Mouse (Mus musculus) embryo, embryonic 10.5 days (tissue): ENCODE data around the gene Trim44.
A peak's percentile ranks its signal among the peaks of the same experiment; 100 is the strongest.

Source experiments
- DNase-seq: peaks from one replicate; pipeline ENCODE4 v3.0.0-alpha.2; 2015; ENCODE audit warnings: low spot score

Trim44 gene

DNA sequence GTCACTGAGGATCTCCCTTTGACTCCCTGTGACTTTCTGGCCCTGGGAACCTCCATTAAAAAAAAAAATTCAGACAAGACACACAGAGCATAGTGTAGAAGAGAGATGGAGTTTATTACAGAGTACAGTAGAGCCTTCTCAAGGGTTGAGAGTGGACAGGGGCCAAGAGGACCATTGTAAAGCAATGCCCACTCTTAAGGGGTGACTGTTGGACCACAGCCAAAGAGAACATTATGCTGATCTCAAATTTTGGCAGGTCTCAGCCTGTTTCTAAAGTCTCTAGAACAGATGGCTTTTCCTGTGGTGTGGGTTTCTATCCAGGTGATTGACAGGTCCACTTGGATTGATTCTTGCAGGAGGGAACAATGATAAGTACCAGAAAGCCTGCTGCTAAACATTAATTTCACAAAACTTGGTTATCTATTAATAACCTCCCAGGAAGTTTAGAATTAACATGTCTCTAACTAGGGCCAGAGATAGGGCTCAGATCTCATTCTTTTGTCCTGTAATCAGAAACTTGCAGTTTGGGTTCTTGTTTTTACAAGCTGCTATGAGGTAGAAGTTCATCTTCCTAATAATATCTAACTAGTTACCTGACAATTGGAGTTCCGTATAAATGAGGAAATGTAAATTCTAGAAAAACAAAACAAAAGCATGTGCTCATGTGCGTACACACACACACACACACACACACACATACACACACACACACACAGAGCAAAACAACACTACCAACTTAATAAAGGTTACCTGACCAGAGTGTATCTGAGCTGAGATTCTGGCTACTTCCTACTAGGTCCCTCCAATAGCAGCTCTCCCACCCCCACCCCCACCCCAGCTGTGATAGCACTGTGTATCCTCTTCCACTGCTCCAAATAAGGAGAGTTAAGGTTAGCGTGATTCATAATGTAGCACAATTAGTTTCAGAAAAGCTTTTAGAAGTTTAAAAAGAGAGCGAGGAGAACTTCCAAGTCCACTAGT is 1.0 kb downstream of the Trim44 start:
- DNase-seq = no peak

DNA sequence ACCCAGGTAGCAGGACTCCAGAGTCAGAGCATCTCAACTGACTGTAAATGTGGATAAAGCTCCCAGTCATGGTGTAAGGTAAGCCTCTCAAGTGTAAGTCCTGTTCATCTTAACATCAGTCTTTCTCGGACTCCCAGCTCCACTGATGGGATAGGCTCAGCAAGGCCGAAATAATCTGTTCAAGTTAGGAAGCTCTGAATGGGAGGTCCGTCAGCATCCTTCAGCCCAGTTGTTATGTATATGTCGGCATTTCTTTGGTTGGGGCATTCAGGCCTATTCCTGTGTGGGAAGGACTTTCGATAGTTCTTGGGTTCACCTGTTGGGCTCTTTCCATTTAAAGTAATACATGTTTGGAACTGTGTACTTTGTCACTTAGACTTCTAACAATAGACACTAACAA is 3.6 kb downstream of the Trim44 start:
- DNase-seq = no peak

- DNase-seq = no peak
Measured at GRCm38 (mm10) chr2:102403306-102403705, 4.3 kb downstream of the Trim44 start.

DNA sequence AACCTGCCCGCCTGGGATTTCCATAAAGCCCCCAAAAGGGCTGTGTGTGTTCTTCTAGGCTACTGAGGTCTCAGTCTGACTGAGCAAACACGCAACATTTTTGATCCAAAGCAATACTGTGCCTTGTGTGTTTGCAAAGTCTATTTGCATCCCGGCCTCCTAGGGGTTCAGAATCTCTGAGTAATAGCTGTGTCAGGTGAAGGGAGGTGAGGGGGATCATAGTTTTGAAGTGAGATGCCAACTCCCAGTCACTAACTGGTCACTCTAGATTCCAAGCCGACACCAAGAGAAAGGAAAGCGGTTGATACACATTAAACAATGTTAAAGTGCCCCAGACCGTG is 6.3 kb downstream of the Trim44 start:
- DNase-seq = no peak

- peak; percentile 82 for DNase-seq
Measured at GRCm38 (mm10) chr2:102400605-102401351, 6.8 kb downstream of the Trim44 start.

DNA sequence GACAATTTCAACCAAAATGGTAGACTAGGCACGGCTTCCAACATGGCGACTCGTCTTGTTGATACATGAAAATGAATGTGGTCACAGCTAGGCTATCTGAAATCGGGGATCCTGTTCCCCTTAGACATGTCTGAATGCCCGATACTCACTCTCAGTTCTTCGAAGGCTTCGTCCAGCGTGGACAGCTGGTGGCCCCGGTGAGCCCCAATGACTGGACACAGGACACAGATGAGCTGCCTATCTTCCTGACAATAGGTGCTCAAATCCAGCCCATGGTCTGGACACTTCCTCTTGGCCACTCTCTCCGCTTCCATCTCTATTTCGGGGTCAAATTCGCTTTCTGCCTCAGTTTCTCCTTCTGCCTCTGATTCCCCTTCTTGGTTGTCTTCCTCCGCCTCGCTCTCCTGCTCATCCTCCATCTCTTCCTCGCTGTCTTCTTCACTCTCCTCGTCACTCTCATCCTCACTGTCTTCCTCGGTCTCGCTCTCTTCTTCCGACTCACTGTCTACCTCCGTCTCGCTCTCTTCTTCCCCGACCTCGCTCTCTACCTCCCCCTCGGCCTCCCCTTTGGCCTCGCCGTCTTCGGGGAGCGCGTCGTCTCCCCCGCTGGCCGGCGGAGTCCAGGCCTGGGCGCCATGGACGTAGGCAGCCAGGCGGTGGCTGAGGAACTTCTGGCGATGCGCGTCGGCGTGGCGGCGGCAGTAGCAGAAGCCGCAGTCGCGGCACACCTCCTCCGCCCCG is 7.6 kb downstream of the Trim44 start:
- no peak for DNase-seq

- no peak for DNase-seq
Measured at GRCm38 (mm10) chr2:102396493-102396892, 11.1 kb downstream of the Trim44 start.

- no peak for DNase-seq
Measured at GRCm38 (mm10) chr2:102393457-102393856, 14.2 kb downstream of the Trim44 start.

DNA sequence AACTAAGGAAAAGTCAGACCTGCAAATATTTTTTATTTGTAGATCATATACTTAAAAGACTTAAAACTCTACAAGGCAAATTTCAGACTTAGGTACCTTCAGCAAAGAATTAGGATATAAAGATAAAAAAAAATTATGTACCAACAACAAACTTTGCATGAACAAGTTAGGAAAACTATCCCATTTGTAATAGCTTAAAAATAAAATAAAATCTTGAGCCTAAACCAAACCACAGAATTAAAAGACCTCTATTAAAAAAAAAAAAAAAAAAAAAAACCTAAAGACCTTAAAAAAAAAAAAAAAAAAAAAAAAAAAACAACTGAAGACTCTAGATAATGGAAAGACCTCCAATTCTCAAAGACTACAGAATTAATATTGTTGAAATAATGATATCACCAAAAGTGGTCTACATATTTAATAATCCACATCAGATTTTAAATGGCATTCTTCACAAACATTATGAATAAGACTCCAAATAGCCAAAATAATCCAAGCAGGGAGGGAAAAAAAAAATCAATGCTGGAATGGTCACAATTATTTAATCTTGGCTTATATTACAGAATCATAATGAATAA is 22.2 kb downstream of the Trim44 start:
- no peak for DNase-seq

DNA sequence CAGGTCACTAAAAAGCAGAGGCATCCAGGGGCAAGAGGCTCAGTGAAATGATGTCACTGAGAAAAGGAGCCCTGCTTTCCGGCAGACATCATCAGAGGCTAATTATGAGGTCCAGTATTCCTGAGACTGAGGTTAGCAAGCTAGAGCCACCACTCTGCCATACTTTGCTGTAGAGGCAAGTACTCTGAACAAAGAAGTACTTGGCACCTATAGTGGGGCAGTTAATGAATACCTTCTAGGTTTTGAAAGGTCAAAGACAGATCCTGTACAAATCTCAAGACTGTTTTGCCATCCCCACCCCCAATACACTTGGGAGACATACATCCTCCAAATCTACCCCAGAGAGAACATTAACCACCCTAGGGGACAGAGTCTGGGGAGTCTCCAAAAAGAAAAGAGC is 23.1 kb downstream of the Trim44 start:
- DNase-seq = no peak

DNA sequence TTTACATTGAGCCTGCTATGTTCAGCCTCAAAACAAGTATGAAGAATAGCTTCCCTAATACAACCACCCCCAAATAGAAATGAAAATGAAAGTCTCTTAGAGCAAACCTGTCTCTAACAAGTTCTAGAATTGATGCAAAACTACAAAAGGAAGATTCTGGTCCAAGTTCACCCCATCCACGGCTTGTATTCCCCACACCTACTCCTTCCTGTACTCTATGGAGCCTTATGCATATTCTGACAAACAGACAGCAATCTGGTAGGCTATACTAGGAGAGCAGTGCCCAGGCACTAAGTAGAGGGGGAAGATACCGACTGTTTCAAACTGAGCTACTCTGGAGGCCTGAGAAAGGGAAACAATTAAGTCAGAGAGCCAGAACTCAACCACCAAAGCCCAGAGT is 23.6 kb downstream of the Trim44 start:
- DNase-seq = no peak

DNA sequence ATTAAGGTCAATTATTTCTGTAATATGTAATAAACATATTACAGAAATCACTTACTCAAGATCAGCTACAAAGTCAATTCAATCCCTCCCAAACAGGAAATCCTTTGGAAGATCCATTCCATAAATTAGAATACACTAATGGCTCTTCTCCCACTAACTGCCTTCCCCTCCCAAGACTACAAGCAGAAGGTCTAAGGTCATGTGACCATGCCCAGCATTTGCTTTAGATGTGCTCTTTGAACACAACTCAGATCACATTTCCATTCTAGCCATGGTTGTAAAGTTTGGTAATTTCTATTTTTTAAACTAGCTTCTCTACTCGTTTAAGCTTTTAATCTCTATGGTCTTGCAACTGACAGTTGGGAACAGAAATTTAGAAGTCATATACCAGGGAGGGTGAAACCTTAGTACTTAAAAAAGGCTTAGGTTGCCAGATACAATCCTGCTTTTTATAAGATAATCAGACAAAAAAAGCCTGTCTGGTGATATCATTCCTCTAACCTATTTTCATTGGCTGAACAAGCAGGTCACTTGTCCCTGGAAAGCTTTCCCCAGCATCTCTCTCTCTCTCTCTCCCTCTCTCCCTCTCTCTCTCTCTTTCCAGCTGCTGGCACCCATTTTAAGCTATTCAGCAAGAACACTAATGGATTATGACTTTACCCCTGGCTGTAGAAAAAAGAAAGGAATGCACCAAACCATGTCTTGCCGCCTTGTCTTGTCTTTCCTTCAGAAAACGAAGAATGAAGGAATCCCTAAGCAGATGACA is 24.4 kb downstream of the Trim44 start:
- DNase-seq = no peak

- no peak for DNase-seq
Measured at GRCm38 (mm10) chr2:102382519-102382918, 25.1 kb downstream of the Trim44 start.

DNA sequence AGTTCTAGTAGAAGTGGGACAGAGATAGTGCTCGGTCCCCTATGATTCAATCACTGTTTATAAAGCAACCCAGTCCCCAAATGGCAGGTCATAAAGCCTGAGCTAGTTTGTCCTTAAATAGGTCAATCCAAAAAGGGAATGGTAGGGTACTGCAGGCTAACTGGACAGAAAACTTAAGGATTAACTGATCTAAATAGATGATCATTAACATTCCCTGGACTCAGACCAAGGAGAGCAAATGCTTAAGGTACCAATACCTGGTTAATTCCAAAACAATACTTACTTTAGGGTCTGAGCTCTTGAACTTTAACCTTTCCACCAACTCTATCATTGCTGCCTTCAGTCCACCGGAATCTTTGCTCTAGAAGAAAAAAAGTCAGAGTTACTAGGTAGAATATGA is 27.0 kb downstream of the Trim44 start:
- no peak for DNase-seq

DNA sequence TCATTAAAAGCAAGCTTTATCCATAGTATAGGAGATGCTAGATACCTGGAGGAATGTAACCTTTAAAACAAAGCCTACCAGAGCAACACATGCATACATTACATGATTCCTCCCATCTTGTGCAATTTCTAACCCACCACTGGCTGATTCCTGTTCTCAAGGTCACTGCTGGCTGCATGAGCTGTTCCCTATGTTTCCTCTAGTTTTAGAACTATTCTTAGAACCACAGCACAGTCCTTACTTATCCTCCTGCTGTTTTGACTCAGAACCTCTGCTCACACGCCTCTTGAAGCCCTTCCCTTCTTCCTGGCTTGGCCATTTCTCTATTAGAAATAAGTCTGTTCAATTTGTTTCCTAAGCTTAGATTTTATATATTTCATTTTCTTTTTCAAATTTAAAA is 28.7 kb downstream of the Trim44 start:
- DNase-seq = no peak

DNA sequence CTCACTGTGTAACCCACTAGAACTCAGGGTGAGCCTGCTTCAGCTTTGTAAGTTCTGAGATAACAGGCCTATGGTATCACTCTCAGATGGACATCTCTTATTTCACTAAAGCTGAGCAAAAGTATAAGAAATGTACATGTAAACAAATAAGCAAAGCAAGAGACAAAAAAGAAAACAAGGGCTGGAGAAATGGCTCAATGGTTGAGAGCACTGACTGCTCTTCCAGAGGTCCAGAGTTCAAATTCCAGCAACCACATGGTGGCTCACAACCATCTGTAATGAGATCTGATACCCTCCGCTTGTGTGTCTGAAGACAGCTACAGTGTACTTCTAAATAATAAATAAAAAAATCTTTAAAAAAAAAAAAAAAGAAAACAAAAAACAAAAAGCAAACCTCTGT is 29.2 kb downstream of the Trim44 start:
- DNase-seq = no peak

DNA sequence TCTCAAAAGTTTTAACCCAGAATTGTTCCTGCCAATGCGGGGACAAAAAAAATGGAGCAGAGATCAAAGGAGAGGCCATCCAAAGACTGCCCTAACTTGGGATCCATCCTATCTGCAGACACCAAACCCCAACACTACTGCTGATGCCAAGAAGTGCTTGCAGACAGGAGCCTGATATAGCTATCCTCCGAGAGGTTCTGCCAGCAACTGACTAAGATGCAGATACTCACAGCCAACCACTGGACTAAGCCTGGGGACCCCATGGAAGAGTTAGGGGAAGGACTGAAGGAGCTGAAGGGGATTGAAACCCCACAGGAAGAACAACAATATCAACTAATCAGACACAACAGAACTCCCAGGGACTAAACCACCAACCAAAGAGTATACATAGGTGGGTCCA is 30.3 kb downstream of the Trim44 start:
- DNase-seq = no peak

DNA sequence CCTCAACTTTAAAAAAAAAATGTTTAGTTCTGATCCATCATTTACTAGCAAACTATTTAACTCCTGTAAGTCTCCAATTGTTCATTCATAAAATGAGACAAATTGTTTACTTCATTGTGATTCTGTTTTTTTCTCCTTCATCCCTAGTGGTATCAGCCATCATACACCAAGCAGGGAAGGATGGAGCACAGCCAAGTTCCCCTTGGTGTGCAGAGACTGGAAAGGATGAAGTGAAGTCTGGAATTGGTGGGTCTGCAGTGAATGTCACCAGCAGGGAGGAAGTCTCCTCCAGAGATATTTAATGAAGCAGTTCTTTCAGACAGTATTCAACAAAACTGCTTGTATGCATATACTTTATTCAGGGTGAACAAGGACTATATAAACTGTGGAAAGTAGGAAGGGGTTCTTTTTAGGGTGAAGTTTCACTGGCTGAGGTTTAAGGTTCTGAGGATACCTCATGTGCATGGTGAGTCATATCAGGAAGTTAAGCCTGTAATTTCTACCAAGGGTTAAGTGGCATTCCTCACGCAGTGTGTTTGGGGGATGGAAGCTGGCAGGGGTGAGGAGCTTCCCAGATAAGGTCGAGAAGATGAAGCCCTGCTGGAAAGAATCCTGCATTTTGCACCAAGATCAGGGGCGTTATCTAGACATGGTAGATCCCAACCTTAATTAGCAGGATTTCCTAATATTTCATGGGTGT is 34.1 kb downstream of the Trim44 start:
- no peak for DNase-seq

DNA sequence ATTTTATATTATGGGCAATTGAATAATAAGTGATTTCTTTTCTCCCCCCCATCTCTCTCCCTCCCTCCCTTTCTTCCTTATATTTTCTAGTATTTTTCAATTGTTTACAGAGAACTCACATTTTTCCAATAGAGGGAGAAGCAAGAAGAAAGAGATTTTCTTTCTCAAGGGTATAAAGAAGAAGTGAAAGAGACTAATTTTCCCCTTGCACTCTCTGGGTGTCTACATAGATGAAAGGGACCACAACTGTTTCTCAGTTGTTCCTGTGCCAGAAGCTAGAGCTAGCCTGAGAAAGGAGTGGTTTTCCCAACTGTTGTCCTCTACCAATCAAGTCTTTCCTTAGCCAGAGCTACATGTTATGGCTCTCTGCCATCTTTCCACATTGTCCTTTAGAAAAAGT is 34.9 kb downstream of the Trim44 start:
- DNase-seq = no peak

DNA sequence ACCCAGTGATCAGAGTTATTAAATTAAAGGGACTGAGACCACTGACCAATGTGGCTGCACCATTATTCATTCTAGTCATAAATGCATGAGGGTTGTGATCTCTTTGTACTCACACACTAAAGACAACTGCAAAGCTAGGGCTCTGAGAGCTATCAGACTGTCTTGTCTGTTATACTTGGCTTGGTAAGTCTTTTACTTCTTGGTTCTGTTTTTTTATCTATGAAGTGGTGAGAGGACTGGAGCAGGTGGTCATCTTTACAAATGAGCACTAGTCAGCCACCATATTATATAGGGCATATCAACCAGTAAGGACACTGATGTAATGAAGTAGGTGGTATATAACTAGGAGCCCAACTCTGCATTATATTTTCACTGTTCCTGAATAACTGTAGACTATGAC is 36.3 kb downstream of the Trim44 start:
- DNase-seq = no peak

GRCm38 (mm10) chr2:102365983-102366545 is 41.6 kb downstream of the Trim44 start:
- no peak for DNase-seq
